Mouse (Mus musculus): ENCODE results near the gene Stat3. TPM values are rescaled to one million over a fixed set of nuclear protein-coding genes. Genes with fewer than 3 reads are reported as not detected.

The Stat3 gene
- polyA plus RNA-seq, 1 experiment from 2014 or later = 36.5 TPM

GRCm38 (mm10) chr11:100942388-100942787, 3.0 kb upstream of the Stat3 start:
- H3K27me3 ChIP-seq (ENCODE audit: insufficient read depth, low read length) = no peaks in the 10 kb centered on the region
- TF ChIP-seq CTCF (IDR thresholded peaks at IDR 0.05; ENCODE audit: low read depth) = no peak
- no peak overlapping the region for H3K4me2 ChIP-seq
- H3K9me3 ChIP-seq (ENCODE audit: low read depth, low read length) = no peaks in the 10 kb centered on the region
- ATAC-seq (ENCODE audit: insufficient read depth) (no peak), DNase-seq (no peak)
- no peaks in the 10 kb centered on the region for H3K4me1 ChIP-seq (ENCODE audit: insufficient read depth)
- no peaks in the 10 kb centered on the region for H3K36me3 ChIP-seq (ENCODE audit: insufficient read depth)
- H3K9ac ChIP-seq = no peak overlapping the region
- WGBS = 84% methylated on average over 1 of the region's 1 CpGs
- H3K27ac ChIP-seq (ENCODE audit: low read depth) = no peak overlapping the region
- H3K4me3 ChIP-seq (ENCODE audit: low read depth, low read length) = no peak overlapping the region

GRCm38 (mm10) chr11:100938711-100939511, 429 bp downstream of the Stat3 start:
- Histone ChIP-seq H3K4me3 (ENCODE audit: low read depth, low read length) (peak overlapping the region; percentile 97), H3K4me2 (peak overlapping the region; percentile 77), H3K4me1 (ENCODE audit: insufficient read depth) (no peaks in the 10 kb centered on the region), H3K27me3 (ENCODE audit: insufficient read depth, low read length) (no peaks in the 10 kb centered on the region), H3K9me3 (ENCODE audit: low read depth, low read length) (no peaks in the 10 kb centered on the region), H3K9ac (peak overlapping the region; percentile 84), H3K27ac (ENCODE audit: low read depth) (peak overlapping the region; percentile 88), H3K36me3 (ENCODE audit: insufficient read depth) (no peaks in the 10 kb centered on the region)
- no peak for TF ChIP-seq CTCF (IDR thresholded peaks at IDR 0.05; ENCODE audit: low read depth)
- ATAC-seq (ENCODE audit: insufficient read depth) (peak; percentile 57), DNase-seq (peak; percentile 53)
- under 1% methylated on average over 47 of the region's 48 CpGs for WGBS

GRCm38 (mm10) chr11:100938112-100938511, 1.2 kb downstream of the Stat3 start:
- Histone ChIP-seq H3K9ac (0 out of 2 replicates have a peak overlapping the region, but pooled peaks have one; percentile 84), H3K27ac (ENCODE audit: low read depth) (no peak overlapping the region), H3K4me3 (ENCODE audit: low read depth, low read length) (peak overlapping the region; percentile 97), H3K4me1 (ENCODE audit: insufficient read depth) (no peaks in the 10 kb centered on the region), H3K4me2 (peak overlapping the region; percentile 77), H3K27me3 (ENCODE audit: insufficient read depth, low read length) (no peaks in the 10 kb centered on the region), H3K9me3 (ENCODE audit: low read depth, low read length) (no peaks in the 10 kb centered on the region), H3K36me3 (ENCODE audit: insufficient read depth) (no peaks in the 10 kb centered on the region)
- ATAC-seq (ENCODE audit: insufficient read depth) = no peak
- peak; percentile 55 for DNase-seq
- TF ChIP-seq CTCF (IDR thresholded peaks at IDR 0.05; ENCODE audit: low read depth) = no peak
- WGBS = 19% methylated on average over 5 of the region's 5 CpGs

- Histone ChIP-seq H3K9me3 (ENCODE audit: low read depth, low read length) (no peaks in the 10 kb centered on the region), H3K27ac (ENCODE audit: low read depth) (no peak overlapping the region), H3K4me3 (ENCODE audit: low read depth, low read length) (no peak overlapping the region), H3K36me3 (ENCODE audit: insufficient read depth) (no peaks in the 10 kb centered on the region), H3K4me1 (ENCODE audit: insufficient read depth) (no peaks in the 10 kb centered on the region), H3K9ac (no peak overlapping the region), H3K4me2 (peak overlapping the region; percentile 77; the same call in 1 of the 2 replicates), H3K27me3 (ENCODE audit: insufficient read depth, low read length) (no peaks in the 10 kb centered on the region)
- 59% methylated on average over 4 of the region's 4 CpGs for WGBS
- no peak for TF ChIP-seq CTCF (IDR thresholded peaks at IDR 0.05; ENCODE audit: low read depth)
- ATAC-seq (ENCODE audit: insufficient read depth) = no peak
- no peak for DNase-seq
Measured at GRCm38 (mm10) chr11:100937295-100937694, 2.0 kb downstream of the Stat3 start.

- DNase-seq (no peak), ATAC-seq (ENCODE audit: insufficient read depth) (no peak)
- 87% methylated on average over 8 of the region's 8 CpGs for WGBS
- Histone ChIP-seq H3K4me1 (ENCODE audit: insufficient read depth) (no peaks in the 10 kb centered on the region), H3K4me3 (ENCODE audit: low read depth, low read length) (no peak overlapping the region), H3K4me2 (no peak overlapping the region), H3K36me3 (ENCODE audit: insufficient read depth) (no peaks in the 10 kb centered on the region), H3K9me3 (ENCODE audit: low read depth, low read length) (no peaks in the 10 kb centered on the region), H3K9ac (no peak overlapping the region), H3K27me3 (ENCODE audit: insufficient read depth, low read length) (no peaks in the 10 kb centered on the region), H3K27ac (ENCODE audit: low read depth) (no peak overlapping the region)
- no peak for TF ChIP-seq CTCF (IDR thresholded peaks at IDR 0.05; ENCODE audit: low read depth)
Measured at GRCm38 (mm10) chr11:100935373-100936355, 3.7 kb downstream of the Stat3 start.

- Histone ChIP-seq H3K27me3 (ENCODE audit: insufficient read depth, low read length) (no peaks in the 10 kb centered on the region), H3K4me1 (ENCODE audit: insufficient read depth) (no peaks in the 10 kb centered on the region; the same call in 1 of the 2 replicates), H3K9ac (no peak overlapping the region), H3K36me3 (ENCODE audit: insufficient read depth) (no peaks in the 10 kb centered on the region), H3K4me2 (peak overlapping the region; percentile 41), H3K27ac (ENCODE audit: low read depth) (no peak overlapping the region), H3K4me3 (ENCODE audit: low read depth, low read length) (no peak overlapping the region), H3K9me3 (ENCODE audit: low read depth, low read length) (no peaks in the 10 kb centered on the region)
- TF ChIP-seq CTCF (IDR thresholded peaks at IDR 0.05; ENCODE audit: low read depth) = no peak
- DNase-seq = peak; percentile 30
- no peak for ATAC-seq (ENCODE audit: insufficient read depth)
- WGBS = 57% methylated on average over 12 of the region's 12 CpGs
Measured at GRCm38 (mm10) chr11:100931254-100931921, 8.0 kb downstream of the Stat3 start.

All from lung, embryonic 14.5 days (tissue).